Mouse (Mus musculus) G1E-ER4 (cell line): ENCODE data around the gene Pdha1. TPM values are rescaled to one million over a fixed set of nuclear protein-coding genes. Genes with fewer than 3 reads are reported as not detected.

Experiments
- GATA1 ChIP-seq: IDR thresholded peaks from one replicate; pipeline ENCODE4 v1.8.0; 2012; ENCODE audit warnings: low read length, inconsistent platforms
- polyA plus RNA-seq: library from polyadenylated mRNA; stranded (reverse); fragments of >175 nt; gene quantifications from 2 replicates; pipeline ENCODE4 v1.2.3, GENCODE M21; 2012

Pdha1 gene
- 11.5 and 13.4 TPM in 2 replicates for polyA plus RNA-seq

DNA sequence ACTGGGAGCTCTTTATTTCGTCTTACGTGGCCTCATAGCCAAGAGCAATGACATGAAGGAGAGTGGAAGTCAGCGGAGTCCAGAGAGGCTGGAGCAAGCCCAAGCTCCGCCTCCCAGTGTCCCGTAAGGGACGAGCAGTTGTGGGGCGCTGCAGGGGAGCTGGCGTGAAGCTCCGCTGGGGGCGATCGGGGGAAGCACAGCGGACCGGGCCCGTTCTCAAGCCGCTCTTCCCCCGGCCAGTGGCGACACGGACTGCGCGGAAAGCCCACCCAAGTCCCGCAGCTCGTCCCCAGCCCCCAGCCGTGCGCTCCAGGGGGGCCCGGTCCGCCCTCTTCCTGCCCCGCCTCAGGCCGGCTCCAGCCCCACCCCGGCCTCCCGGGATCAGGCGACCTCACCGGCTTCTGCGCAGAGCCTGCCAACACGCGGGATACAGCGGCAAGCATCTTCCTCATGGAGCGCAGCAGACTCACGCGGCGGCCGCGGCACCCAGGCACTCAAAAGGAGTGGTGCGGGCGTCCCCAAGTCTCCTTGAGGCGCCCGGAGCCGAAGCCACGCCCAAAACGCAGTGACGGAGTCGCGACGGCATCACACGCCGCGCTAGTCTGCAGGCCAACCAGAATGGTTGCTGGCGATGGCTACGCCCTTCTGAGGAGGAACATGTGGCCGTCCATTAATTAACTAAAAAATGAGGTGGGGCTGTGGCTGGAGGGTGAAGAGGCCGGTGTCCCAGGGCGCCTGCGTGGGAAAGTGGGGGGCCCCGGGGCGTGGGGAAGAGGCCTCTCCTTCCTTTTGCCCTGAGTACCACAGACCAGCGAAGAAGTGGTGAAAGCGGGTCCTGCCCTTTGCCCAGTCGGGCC lies at the start of gene Pdha1:
Gene Pdha1 (minus strand): TSS at position 553 of the 857 bp plus-strand sequence.
- TF ChIP-seq GATA1: no peak

DNA sequence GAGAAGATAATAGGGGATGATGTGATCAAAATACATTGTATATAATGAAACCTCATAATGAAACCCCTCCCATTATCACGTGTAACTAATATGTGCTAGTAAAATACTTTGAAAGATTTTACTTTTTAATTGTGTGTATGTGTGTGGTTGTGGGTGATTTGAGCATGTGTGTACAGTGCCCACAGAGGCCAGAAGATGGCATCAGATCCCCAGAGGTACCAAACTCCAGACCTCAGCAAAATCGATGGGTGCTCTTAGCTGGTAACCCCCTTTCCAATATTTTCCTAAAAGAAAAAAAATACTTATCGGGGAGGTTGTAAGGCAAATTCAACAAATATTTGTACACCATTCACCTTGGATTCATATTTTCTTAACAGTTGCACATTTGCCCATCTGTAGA lies 40.8 kb upstream of the Pdha1 start:
- TF ChIP-seq GATA1: no peak

DNA sequence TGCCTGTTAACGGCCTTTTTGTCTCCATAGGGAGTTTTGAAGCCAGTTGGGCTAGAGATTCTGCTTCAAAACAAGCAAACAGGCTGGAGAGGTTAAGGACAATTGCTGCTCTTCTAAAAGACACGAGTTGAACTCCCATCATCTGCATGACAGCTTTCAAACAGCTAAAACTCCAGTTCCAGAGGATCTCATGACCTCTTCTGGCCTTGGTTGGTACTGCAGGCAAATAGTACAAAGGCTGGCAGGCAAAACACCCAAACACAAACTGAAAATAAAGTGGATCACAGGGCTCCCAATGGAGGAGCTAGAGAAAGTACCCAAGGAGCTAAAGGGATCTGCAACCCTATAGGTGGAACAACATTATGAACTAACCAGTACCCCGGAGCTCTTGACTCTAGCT lies 31.9 kb upstream of the Pdha1 start:
- no peak for TF ChIP-seq GATA1

DNA sequence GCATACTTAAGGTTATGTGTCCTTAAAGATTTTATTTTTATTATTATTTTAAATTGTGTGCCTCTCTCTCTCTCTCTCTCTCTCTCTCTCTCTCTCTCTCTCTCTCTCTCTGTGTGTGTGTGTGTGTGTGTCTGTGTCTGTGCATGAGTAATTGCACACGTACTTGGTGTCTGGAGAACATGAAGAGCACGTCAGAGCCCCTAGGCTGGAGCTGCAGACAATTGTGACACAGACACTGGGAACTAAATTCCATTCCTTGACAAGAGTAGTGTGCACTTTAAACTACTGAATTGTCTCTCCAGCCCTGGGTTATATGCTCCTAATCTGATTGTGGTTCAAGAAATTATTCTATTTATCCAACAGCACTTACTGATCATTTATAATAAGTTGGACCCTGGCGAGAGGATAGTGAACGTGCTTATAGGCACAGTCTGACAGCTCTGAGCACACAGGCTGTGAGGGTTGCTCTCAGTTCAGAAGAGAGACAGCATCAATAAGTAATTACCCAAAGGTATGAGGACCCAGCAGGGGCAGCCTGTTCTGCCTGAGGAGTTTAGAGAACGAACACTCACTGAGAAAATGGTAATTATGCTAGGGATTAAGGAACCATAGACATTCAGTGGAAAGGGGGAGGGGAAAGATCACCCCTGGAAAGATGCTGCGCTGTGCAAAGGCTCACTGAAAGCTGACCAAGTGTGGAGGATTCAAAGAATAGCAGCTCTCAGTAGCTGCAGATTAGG lies 28.2 kb upstream of the Pdha1 start:
- TF ChIP-seq GATA1: no peak

DNA sequence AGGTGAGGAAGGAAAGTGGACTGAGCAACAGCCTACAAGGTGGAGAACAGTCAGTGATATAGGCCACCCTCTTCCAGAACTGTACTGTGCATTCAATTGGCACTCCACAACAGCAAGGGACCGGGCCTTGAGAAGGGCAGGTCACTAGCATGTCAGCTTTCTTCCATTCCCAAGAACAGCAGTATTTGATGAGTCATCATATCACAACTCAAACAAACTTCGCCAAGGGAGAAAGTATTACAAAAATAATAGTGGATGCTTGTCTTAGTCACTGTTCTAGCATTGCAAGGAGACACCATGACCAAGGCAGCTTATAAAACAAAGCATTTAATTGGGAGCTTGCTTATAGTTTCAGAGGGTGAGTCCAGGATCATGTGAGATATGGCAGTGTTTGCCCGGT lies 26.0 kb upstream of the Pdha1 start:
- TF ChIP-seq GATA1: no peak

DNA sequence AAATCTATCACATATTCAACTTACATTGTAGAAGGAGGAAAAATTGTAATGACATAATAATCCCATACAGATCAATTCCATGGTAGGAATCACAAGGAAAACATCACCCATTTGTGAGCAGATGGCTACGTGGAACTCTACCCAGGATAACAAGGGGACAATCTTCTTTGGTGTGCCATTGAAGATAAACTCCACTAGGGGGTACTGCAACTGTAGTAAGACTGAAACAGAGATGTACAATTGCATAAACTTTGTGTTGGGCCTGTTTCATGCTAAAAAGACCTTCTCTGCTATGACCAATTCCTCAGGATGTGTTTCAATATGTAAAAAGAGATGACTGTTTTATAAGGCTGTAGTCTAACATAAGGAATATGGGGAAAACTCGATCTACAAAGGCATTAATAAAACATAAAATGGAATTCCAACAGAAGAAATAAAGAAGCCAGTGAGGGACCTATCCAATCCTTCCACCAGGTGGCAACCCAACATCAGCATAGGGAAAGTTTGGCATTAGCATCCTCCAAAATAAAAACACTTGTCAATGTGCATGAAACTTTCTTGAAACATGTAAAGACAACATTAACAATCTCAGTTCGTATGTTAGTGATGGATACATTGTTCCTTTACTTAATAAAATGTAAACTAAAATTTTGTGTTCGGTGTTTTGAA lies 15.1 kb upstream of the Pdha1 start:
- no peak for TF ChIP-seq GATA1

DNA sequence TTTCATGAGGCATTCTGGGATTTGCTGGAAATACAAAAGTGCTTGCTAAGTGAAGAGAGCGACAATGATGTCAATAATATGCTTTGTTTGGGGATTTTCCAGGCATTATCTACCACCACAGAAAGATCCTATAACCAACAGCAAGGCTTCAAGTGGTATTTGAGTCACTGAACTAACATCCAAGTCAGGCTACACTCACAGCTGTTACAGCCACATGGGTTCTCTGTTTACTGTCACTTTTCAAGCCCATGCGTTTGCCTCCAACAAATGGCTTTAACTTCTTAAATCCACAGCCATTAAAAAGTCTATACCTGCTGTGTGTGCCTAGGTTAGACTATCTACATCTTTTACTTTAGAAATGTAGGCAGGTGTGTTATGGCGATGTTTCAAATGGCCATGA lies 10.6 kb upstream of the Pdha1 start:
- TF ChIP-seq GATA1: no peak

DNA sequence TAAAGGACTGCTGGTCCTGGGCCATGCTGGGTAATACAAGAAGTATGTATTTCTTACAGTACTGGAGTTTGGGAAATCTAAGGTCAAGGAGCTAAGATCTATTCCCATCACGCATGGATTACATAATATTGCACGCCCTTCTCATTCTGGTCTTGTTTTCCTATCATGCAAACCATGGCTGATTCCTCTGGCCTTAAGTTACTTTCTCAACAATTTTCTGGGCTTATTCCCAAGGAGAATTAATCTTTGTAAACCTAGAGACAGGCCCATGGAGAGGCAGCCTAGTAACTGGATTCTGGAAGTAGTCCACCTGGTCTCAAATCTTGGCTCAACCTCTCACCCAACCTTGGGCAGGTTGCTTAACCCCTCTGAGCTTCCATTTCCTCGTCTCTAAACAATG lies 9.2 kb upstream of the Pdha1 start:
- no peak for TF ChIP-seq GATA1

DNA sequence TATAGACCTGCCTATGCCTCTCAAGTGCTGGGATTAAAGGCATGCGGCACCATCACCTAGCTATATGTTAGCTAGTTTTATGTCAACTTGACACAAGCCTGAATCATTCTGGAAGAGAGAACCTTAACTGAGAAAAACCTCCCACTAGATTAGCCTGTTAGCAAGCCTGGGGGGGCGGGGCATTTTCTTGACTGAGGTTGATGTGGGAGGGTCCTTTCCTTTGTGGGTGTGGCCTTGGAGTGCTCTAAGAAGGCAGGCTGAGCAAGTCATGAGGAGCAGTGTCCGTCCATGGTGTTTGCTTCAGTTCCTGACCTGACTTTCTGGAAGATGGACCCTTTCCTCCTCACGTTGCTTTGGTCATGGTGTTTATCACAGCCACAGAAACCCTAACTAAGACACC lies 8.6 kb upstream of the Pdha1 start:
- TF ChIP-seq GATA1: no peak

DNA sequence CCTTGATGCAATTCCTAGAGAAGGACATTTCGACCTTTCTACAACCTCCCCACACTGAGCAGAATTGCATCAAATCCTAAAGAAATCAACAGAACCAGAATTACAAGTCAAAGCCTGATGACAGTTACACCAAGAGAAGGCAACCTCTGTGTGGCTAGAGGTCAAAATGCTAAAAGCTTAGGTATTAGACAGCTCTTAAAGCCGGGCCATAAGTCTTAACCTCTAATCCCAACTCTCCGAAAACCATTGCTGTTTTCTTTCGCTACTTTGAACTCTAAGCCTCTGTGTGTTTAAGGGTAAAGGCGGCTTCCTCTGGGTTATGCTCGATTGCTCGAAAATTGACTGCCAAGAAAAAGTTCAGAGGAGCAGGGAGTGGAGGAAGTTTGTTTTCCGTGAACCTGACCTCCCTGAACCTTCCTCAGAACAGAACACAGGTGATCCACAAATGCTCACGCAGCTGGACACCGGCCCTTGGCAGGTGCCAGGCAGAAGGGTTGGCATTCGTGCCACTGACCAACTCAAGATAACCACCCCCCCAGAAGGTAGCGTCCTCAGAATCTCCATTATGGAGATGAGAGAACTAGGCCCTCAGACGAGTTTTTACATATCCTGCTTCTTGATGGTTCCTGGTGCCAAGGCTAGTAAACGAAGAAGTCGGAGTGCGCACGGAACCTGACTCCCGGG lies 894 bp downstream of the Pdha1 start:
- TF ChIP-seq GATA1: no peak

DNA sequence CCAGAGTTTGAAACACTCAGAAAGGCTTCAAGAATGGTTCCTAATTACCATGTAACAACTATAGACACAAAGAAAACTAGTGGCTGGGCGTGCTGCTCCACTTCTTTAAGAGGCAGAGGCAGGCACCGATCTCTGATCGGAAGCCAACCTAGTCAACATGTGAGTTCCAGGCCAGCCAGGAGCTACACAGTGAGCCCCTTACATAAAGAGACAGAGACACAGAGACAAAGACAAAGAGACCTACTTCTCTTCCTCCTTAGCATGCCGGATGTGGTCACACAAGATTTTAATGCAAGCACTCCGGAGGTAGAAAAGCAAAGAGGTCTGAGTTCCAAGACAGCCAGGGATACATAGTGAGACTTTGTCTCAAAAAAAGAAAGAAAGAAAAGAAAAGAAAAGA lies 2.1 kb downstream of the Pdha1 start:
- no peak for TF ChIP-seq GATA1

DNA sequence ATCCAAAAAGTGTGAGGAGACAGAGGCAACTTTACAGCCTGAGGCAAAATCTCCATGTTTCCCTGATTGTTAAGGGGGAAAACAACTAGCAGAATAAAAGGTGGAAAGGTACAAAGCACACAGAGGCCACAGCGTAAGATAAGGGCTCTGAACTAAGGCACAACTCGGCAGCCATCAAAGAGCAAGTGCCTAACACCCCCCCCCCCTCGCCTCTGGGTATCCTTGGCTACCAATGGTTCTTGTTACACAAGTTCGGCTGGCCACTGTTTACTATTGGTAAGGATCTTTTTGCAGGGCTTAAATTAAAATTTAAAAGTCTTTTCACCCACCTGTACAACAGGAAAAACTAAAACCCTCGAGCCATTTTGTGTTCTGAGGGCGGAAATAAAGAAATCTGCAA lies 2.5 kb downstream of the Pdha1 start:
- TF ChIP-seq GATA1: no peak

DNA sequence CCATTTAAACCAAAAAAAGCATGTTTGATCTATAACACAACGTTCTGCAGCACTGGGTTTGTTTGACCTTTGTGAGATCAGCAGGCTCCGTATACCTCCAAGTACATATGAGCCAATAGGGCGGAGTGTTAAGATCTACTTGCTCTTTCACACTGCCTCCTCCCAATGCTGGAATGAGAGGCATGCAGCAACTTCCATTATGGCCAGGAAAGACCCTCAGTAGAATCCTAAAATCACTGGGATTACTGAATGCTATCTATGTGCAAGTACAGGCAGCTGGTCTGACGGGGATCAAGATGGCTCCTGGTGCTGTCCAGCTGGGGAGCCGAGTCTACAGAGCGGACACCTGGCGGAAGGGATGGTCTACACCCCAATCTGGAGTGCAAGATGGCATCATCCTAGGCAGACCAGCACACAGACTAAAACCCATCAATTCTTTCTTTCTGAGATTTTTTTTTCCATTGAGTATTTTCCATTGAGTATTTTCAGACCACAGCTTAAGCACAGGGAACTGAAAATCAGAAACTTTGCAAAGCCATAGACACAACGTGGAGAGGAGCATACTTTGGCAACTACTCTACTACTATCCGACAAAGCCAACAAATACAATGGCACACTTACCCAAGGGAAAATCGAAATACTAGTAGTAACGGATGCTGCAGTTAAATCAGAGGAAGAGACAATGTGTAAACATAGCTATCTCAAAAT lies 3.9 kb downstream of the Pdha1 start:
- no peak for TF ChIP-seq GATA1

DNA sequence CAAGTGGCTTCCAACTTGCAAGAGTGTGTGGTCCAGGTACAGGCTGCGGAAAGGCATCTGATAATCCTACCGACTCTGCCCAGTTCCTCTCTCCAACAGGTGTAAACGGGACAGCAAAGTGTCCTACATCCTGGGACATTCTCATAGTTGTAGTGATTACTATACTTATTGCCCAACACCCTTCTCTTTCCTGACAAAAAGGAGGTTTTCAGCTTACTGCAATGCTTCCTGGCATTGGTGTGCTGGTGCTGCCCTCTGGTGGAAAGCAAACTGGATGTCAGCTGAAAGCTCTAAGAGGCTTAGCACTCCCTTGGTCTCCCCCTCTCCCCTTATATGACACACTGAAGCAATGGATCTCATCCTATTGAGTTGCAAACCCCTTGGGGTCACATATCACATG lies 21.6 kb downstream of the Pdha1 start:
- no peak for TF ChIP-seq GATA1

DNA sequence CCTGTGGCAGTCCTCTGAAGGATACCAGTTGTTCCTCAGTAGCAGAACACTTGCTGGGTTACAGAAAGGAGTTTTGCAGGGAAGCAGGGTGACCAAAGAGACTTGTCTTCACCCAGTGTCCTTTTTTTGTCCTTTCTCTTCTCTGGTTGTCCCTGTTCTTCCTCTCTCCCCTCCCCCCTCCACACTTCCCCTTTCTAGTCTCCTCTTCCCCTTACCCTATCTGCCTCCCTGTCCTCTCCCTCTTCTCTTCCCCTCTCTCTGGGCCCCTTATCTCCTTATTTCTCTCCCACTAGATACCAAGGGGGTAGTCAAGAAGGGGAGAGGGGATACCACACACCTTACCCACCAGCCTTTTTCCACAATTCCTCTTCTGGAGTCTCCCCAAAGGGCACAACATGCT lies 22.1 kb downstream of the Pdha1 start:
- TF ChIP-seq GATA1: no peak
